Mouse (Mus musculus): ENCODE results near the gene Atad1.

Gene Atad1

DNA sequence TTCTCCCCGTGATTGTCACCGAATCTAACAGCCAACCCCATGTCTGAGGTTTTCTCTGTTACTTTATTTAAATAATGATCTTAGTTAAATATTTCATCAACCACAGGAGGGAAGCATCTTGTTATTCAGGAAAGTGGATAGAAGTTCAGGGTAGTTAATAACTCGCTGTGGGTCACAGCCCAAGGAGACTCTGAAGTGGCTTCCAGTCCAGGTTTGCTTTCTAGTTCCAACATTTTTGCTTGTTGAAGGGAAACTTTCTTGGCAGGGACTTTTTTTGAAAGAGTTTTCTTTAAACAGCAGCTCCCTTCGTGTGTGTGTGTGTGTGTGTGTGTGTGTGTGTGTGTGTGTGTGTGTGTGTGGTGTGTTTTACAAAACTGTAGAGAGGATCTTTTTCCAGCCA, 112.0 kb downstream of the Atad1 start:
- intact Hi-C loops (cut with DNase I), result no loop called here

DNA sequence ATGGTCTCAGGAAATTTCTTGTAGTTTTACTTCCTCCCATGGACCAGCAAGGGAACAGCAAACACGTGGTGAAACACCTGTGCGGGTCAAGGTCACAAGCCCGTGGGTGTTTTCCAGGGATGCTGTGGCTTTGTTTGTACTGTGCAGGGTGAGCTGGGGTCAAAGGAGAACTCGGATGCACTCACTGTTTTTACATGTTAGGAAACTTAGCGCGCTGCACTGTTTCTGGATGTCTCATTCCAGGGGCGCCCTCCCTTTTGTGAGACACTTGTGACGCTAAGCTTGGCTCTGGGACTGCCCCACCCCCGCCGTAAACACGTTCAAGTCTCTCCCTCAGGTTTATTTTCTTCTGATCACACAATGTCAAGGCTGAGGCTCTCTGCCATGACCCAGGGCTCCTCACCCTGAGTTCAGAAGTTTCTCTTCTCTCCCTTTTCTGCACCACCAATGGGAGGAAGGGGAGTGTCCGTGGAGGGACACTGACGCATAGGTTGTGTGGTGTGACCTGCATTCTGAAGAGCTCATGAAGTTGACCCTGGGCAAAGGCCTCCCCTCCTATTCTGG, 112.7 kb downstream of the Atad1 start:
- intact Hi-C loops (cut with DNase I), result no loop called here

DNA sequence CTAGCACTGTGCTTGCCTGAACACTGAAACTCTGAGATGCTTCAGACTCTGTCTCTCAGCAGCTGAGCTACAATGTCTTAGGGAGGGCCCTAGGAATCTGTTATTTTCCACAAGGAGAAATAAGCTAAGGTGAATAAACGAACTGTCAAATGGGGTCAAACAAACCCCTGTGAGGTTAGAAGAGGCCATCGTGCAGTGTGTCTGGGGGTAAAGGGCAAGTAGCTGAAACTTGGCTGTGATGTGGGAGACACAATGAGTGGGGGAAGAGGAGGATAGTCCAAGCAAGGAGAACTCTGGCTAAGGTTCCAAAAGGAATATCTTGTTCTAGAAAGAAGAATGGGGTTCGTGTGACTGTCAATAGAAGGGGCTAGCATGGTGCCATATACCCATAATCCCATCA, 117.4 kb downstream of the Atad1 start:
- intact Hi-C loops (cut with DNase I), result no loop called here
